Mouse (Mus musculus): ENCODE measurements at regions not wholly inside any gene's neighbourhood (a gene's known extent, or its start where the extent isn't known, plus 50 kb on each side); places are given as distances from the start of the nearest gene placed in this dataset.

DNA sequence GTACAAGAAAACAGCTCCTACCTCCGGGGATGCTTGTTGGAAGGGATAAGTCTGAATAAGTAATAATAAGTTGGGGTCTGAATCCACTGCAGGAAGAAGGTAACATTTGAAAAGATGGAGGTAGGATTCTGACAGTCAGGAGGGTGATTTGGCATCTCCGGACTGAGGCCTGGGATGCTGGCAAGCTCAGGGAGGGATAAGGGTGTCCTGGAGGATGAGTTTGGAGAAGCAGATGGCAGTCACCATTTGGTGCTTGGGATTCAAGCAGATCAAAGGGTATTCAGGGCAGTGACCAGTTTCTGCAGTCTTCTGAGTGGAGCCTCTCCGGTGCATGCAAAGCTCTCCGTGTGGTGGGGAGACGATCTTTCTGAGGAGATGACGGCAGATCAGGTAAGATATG is 62.9 kb upstream of the Gm2310 start:
- no peak for DNase-seq (ENCODE audit: extremely low spot score)

GRCm38 (mm10) chr15:8581146-8581913 is 61.6 kb upstream of the Gm2310 start:
- DNase-seq (ENCODE audit: extremely low spot score): no peak

GRCm38 (mm10) chr15:8580077-8580476 is 60.3 kb upstream of the Gm2310 start:
- DNase-seq (ENCODE audit: extremely low spot score): no peak

- peak; percentile 54 for DNase-seq (ENCODE audit: extremely low spot score)
Observed at GRCm38 (mm10) chr15:8577480-8577881, 57.7 kb upstream of the Gm2310 start.

- no peak for DNase-seq (ENCODE audit: extremely low spot score)
Observed at GRCm38 (mm10) chr15:8576975-8577374, 57.2 kb upstream of the Gm2310 start.

DNA sequence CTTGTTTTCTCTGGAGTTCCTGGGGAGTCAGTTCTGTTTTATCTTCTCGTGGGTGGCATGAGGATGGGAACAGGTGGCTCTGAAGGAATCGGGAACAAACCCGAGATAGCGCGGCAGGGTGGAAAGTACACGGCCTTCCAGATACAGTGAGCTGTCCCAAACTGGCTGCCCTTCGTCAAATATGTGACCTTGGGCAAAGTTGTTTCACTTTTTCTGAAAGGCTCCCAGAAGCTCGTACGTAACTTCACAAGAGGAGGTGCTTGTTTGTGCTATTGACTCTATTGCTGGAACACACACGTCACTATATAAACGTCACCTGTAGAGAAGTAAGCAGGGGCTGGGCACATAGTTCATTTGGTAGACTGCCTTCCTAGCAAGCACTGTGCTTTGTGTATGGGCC is 49.9 kb upstream of the Gm2310 start:
- no peak for DNase-seq (ENCODE audit: extremely low spot score)

All from embryo, embryonic 9.5 days (tissue).